In the genomic region with DNA sequence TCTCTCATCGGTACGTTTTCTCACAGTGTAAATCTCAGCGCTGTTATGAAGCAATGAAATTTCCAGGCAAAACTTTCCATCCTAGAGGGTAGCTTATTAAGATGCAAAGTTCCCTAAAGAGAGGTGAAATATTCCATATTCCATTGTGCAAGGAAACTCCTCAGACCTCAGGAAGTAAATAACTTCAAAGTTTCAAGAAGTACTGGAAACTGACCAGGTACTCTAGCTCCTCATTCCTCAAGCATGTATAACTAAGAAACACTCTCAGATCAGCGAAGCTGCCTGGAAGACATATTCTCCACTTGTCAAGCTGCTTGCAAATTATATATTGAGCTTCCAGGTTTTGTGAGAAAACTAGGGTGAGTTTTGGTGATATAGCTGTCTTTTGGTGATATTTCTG, we compare ENCODE assay signal across 17 mouse cellular contexts.
"Had no signal": no experiment of that assay in that cellular context is flagged by ENCODE, and none has a peak within 500 bp of the region (broad histone marks: within the 10 kb centered on the region; RNA-seq: fewer than 3 reads in every experiment).

No protein-coding gene starts in this region.

- H3K4me2 ChIP-seq: liver, embryonic 11.5 days; liver, embryonic 13.5 days; liver, embryonic 15.5 days; lung, embryonic 14.5 days; midbrain, embryonic 11.5 days; midbrain, embryonic 13.5 days; midbrain, embryonic 15.5 days; neural tube, embryonic 12.5 days; stomach, embryonic 15.5 days had no signal

- H3K4me3 ChIP-seq: liver, embryonic 13.5 days; liver, embryonic 15.5 days; megakaryocyte, embryonic 14.5 days; midbrain, embryonic 13.5 days; midbrain, embryonic 15.5 days; neural tube, embryonic 12.5 days; stomach, embryonic 15.5 days had no signal

- H3K36me3 ChIP-seq: liver, embryonic 13.5 days; liver, embryonic 15.5 days; midbrain, embryonic 13.5 days; midbrain, embryonic 15.5 days; neural tube, embryonic 12.5 days; stomach, embryonic 15.5 days had no signal

- DNase-seq: liver, embryonic 13.5 days; liver, postnatal 0 days; lung, embryonic 14.5 days; right cerebral cortex, postnatal 14 days; thymus, adult 2 months; thymus, postnatal 25 days; thymus, postnatal 4 days had no signal

- H3K9me3 ChIP-seq: liver, embryonic 13.5 days; liver, embryonic 15.5 days; midbrain, embryonic 13.5 days; midbrain, embryonic 15.5 days; neural tube, embryonic 12.5 days; stomach, embryonic 15.5 days had no signal

- ATAC-seq: liver, postnatal 0 days; midbrain, embryonic 13.5 days; midbrain, embryonic 15.5 days had no signal

- H3K9ac ChIP-seq: liver, embryonic 13.5 days; liver, embryonic 15.5 days; liver, postnatal 0 days; lung, embryonic 14.5 days; midbrain, embryonic 13.5 days; midbrain, embryonic 15.5 days; neural tube, embryonic 12.5 days; stomach, embryonic 15.5 days had no signal

- H3K27me3 ChIP-seq: liver, embryonic 13.5 days; liver, embryonic 15.5 days; midbrain, embryonic 13.5 days; midbrain, embryonic 15.5 days; neural tube, embryonic 12.5 days; stomach, embryonic 15.5 days had no signal

- H3K27ac ChIP-seq: liver, embryonic 13.5 days; liver, embryonic 15.5 days; macrophage; midbrain, embryonic 13.5 days; midbrain, embryonic 15.5 days; neural tube, embryonic 12.5 days; stomach, embryonic 15.5 days; stomach, postnatal 0 days had no signal

- H3K4me1 ChIP-seq: liver, embryonic 13.5 days; liver, embryonic 15.5 days; megakaryocyte, embryonic 14.5 days; midbrain, embryonic 13.5 days; midbrain, embryonic 15.5 days; neural tube, embryonic 12.5 days; stomach, embryonic 15.5 days had no signal
